Mouse (Mus musculus): ENCODE data around the gene Ptprg. TPM values are rescaled to one million over a fixed set of nuclear protein-coding genes. Genes with fewer than 3 reads are reported as not detected.

Gene Ptprg
- polyA plus RNA-seq, 1 experiment from 2014 or later = 15.8 TPM

- H3K4me1 ChIP-seq (ENCODE audit: control insufficient read depth in 2 of 2, insufficient read depth in 2 of 2, low read length in 2 of 2) = peaks cover 0 to 2% of the 10 kb centered on the region in 2 experiments; a peak in 1 of 4 replicates
- no peak overlapping the region for H3K4me2 ChIP-seq (ENCODE audit: low read length)
- no peaks in the 10 kb centered on the region for H3K36me3 ChIP-seq (ENCODE audit: control insufficient read depth, insufficient read depth, low read length)
- H3K9ac ChIP-seq (ENCODE audit: low read length) = no peak overlapping the region
- no peak overlapping the region for H3K4me3 ChIP-seq (ENCODE audit: control insufficient read depth in 1 of 2, insufficient read depth in 1 of 2, low read depth in 1 of 2, low read length in 2 of 2)
- WGBS = 61% methylated on average over 12 of the region's 12 CpGs
- no peak overlapping the region for H3K27ac ChIP-seq (replicated peaks in 1 of 2; ENCODE audit: control insufficient read depth in 1 of 2, insufficient read depth in 1 of 2, low read depth in 2 of 2, low read length in 2 of 2)
- no peaks in the 10 kb centered on the region for H3K9me3 ChIP-seq (ENCODE audit: control insufficient read depth, low read length)
- no peaks in the 10 kb centered on the region for H3K27me3 ChIP-seq (ENCODE audit: control insufficient read depth, insufficient read depth, low read length)
- no peak for ATAC-seq (ENCODE audit: insufficient number of reproducible peaks, insufficient read depth, low FRiP score, low read depth)
These were observed 546.3 kb downstream of the Ptprg start for GRCm38 (mm10) chr14:12099390-12100333.

- H3K4me3 ChIP-seq (ENCODE audit: control insufficient read depth in 1 of 2, insufficient read depth in 1 of 2, low read depth in 1 of 2, low read length in 2 of 2) = no peak overlapping the region
- no peaks in the 10 kb centered on the region for H3K27me3 ChIP-seq (ENCODE audit: control insufficient read depth, insufficient read depth, low read length)
- no peak overlapping the region for H3K9ac ChIP-seq (ENCODE audit: low read length)
- no peaks in the 10 kb centered on the region for H3K36me3 ChIP-seq (ENCODE audit: control insufficient read depth, insufficient read depth, low read length)
- H3K9me3 ChIP-seq (ENCODE audit: control insufficient read depth, low read length) = no peaks in the 10 kb centered on the region
- WGBS = 82% methylated on average over 11 of the region's 11 CpGs
- no peak overlapping the region for H3K27ac ChIP-seq (replicated peaks in 1 of 2; ENCODE audit: control insufficient read depth in 1 of 2, insufficient read depth in 1 of 2, low read depth in 2 of 2, low read length in 2 of 2)
- ATAC-seq (ENCODE audit: insufficient number of reproducible peaks, insufficient read depth, low FRiP score, low read depth) = no peak
- H3K4me1 ChIP-seq (ENCODE audit: control insufficient read depth in 2 of 2, insufficient read depth in 2 of 2, low read length in 2 of 2) = peaks cover 0 to 2% of the 10 kb centered on the region in 2 experiments; a peak in 1 of 4 replicates
- H3K4me2 ChIP-seq (ENCODE audit: low read length) = no peak overlapping the region
These were observed 549.3 kb downstream of the Ptprg start for GRCm38 (mm10) chr14:12102389-12103325.

GRCm38 (mm10) chr14:12104297-12105155 lies 551.2 kb downstream of the Ptprg start:
- H3K4me3 ChIP-seq (ENCODE audit: control insufficient read depth in 1 of 2, insufficient read depth in 1 of 2, low read depth in 1 of 2, low read length in 2 of 2) = no peak overlapping the region
- H3K27me3 ChIP-seq (ENCODE audit: control insufficient read depth, insufficient read depth, low read length) = no peaks in the 10 kb centered on the region
- H3K9me3 ChIP-seq (ENCODE audit: control insufficient read depth, low read length) = no peaks in the 10 kb centered on the region
- no peak overlapping the region for H3K4me2 ChIP-seq (ENCODE audit: low read length)
- no peak overlapping the region for H3K9ac ChIP-seq (ENCODE audit: low read length)
- 53% methylated on average over 12 of the region's 12 CpGs for WGBS
- no peaks in the 10 kb centered on the region for H3K36me3 ChIP-seq (ENCODE audit: control insufficient read depth, insufficient read depth, low read length)
- H3K27ac ChIP-seq (replicated peaks in 1 of 2; ENCODE audit: control insufficient read depth in 1 of 2, insufficient read depth in 1 of 2, low read depth in 2 of 2, low read length in 2 of 2) = no peak overlapping the region
- no peaks in the 10 kb centered on the region; a peak in 1 of 4 replicates for H3K4me1 ChIP-seq (ENCODE audit: control insufficient read depth in 2 of 2, insufficient read depth in 2 of 2, low read length in 2 of 2)
- ATAC-seq (ENCODE audit: insufficient number of reproducible peaks, insufficient read depth, low FRiP score, low read depth) = no peak

GRCm38 (mm10) chr14:12105156-12105430 lies 551.8 kb downstream of the Ptprg start:
- no peak for ATAC-seq (ENCODE audit: insufficient number of reproducible peaks, insufficient read depth, low FRiP score, low read depth)
- H3K4me3 ChIP-seq (ENCODE audit: control insufficient read depth in 1 of 2, insufficient read depth in 1 of 2, low read depth in 1 of 2, low read length in 2 of 2) = no peak overlapping the region
- H3K27ac ChIP-seq (replicated peaks in 1 of 2; ENCODE audit: control insufficient read depth in 1 of 2, insufficient read depth in 1 of 2, low read depth in 2 of 2, low read length in 2 of 2) = no peak overlapping the region
- no peaks in the 10 kb centered on the region for H3K27me3 ChIP-seq (ENCODE audit: control insufficient read depth, insufficient read depth, low read length)
- 74% methylated on average over 2 of the region's 2 CpGs for WGBS
- H3K9ac ChIP-seq (ENCODE audit: low read length) = no peak overlapping the region
- H3K9me3 ChIP-seq (ENCODE audit: control insufficient read depth, low read length) = no peaks in the 10 kb centered on the region
- H3K36me3 ChIP-seq (ENCODE audit: control insufficient read depth, insufficient read depth, low read length) = no peaks in the 10 kb centered on the region
- H3K4me2 ChIP-seq (ENCODE audit: low read length) = no peak overlapping the region
- H3K4me1 ChIP-seq (ENCODE audit: control insufficient read depth in 2 of 2, insufficient read depth in 2 of 2, low read length in 2 of 2) = no peaks in the 10 kb centered on the region; a peak in 1 of 4 replicates

GRCm38 (mm10) chr14:12105593-12105992 lies 552.3 kb downstream of the Ptprg start:
- H3K9me3 ChIP-seq (ENCODE audit: control insufficient read depth, low read length) = no peaks in the 10 kb centered on the region
- WGBS = 84% methylated on average over 3 of the region's 3 CpGs
- no peak overlapping the region for H3K4me3 ChIP-seq (ENCODE audit: control insufficient read depth in 1 of 2, insufficient read depth in 1 of 2, low read depth in 1 of 2, low read length in 2 of 2)
- H3K4me2 ChIP-seq (ENCODE audit: low read length) = no peak overlapping the region
- no peak overlapping the region for H3K27ac ChIP-seq (replicated peaks in 1 of 2; ENCODE audit: control insufficient read depth in 1 of 2, insufficient read depth in 1 of 2, low read depth in 2 of 2, low read length in 2 of 2)
- ATAC-seq (ENCODE audit: insufficient number of reproducible peaks, insufficient read depth, low FRiP score, low read depth) = no peak
- H3K9ac ChIP-seq (ENCODE audit: low read length) = no peak overlapping the region
- H3K27me3 ChIP-seq (ENCODE audit: control insufficient read depth, insufficient read depth, low read length) = no peaks in the 10 kb centered on the region
- no peaks in the 10 kb centered on the region for H3K36me3 ChIP-seq (ENCODE audit: control insufficient read depth, insufficient read depth, low read length)
- no peaks in the 10 kb centered on the region; a peak in 1 of 4 replicates for H3K4me1 ChIP-seq (ENCODE audit: control insufficient read depth in 2 of 2, insufficient read depth in 2 of 2, low read length in 2 of 2)

GRCm38 (mm10) chr14:12107459-12107858 lies 554.1 kb downstream of the Ptprg start:
- Histone ChIP-seq H3K4me1 (ENCODE audit: control insufficient read depth in 2 of 2, insufficient read depth in 2 of 2, low read length in 2 of 2) (peaks cover 6 to 13% of the 10 kb centered on the region in 2 experiments), H3K36me3 (ENCODE audit: control insufficient read depth, insufficient read depth, low read length) (no peaks in the 10 kb centered on the region), H3K27ac (replicated peaks in 1 of 2; ENCODE audit: control insufficient read depth in 1 of 2, insufficient read depth in 1 of 2, low read depth in 2 of 2, low read length in 2 of 2) (no peak overlapping the region), H3K9ac (ENCODE audit: low read length) (no peak overlapping the region), H3K9me3 (ENCODE audit: control insufficient read depth, low read length) (no peaks in the 10 kb centered on the region), H3K4me2 (ENCODE audit: low read length) (no peak overlapping the region), H3K4me3 (ENCODE audit: control insufficient read depth in 1 of 2, insufficient read depth in 1 of 2, low read depth in 1 of 2, low read length in 2 of 2) (no peak overlapping the region), H3K27me3 (ENCODE audit: control insufficient read depth, insufficient read depth, low read length) (no peaks in the 10 kb centered on the region)
- WGBS = 64% methylated on average over 7 of the region's 7 CpGs
- no peak for ATAC-seq (ENCODE audit: insufficient number of reproducible peaks, insufficient read depth, low FRiP score, low read depth)

GRCm38 (mm10) chr14:12107991-12108390 lies 554.7 kb downstream of the Ptprg start:
- Histone ChIP-seq H3K4me1 (ENCODE audit: control insufficient read depth in 2 of 2, insufficient read depth in 2 of 2, low read length in 2 of 2) (peaks cover 10 to 17% of the 10 kb centered on the region in 2 experiments), H3K9me3 (ENCODE audit: control insufficient read depth, low read length) (no peaks in the 10 kb centered on the region), H3K4me2 (ENCODE audit: low read length) (no peak overlapping the region), H3K27ac (replicated peaks in 1 of 2; ENCODE audit: control insufficient read depth in 1 of 2, insufficient read depth in 1 of 2, low read depth in 2 of 2, low read length in 2 of 2) (no peak overlapping the region), H3K9ac (ENCODE audit: low read length) (no peak overlapping the region), H3K36me3 (ENCODE audit: control insufficient read depth, insufficient read depth, low read length) (no peaks in the 10 kb centered on the region), H3K4me3 (ENCODE audit: control insufficient read depth in 1 of 2, insufficient read depth in 1 of 2, low read depth in 1 of 2, low read length in 2 of 2) (no peak overlapping the region), H3K27me3 (ENCODE audit: control insufficient read depth, insufficient read depth, low read length) (no peaks in the 10 kb centered on the region)
- ATAC-seq (ENCODE audit: insufficient number of reproducible peaks, insufficient read depth, low FRiP score, low read depth) = no peak
- WGBS = 81% methylated on average over 7 of the region's 7 CpGs
